Mouse (Mus musculus) kidney, adult 10 weeks (tissue): ENCODE data around the gene Gm11096. TPM values are rescaled to one million over a fixed set of nuclear protein-coding genes. Genes with fewer than 3 reads are reported as not detected.

Experiments
- polyA plus RNA-seq: library from polyadenylated mRNA; stranded (reverse); fragments of 350-450 nt; fragmentation: Illumina TruSeq; extraction: RNeasy Lipid Tissue Mini Kit (QIAGEN cat#74804); gene quantifications from one replicate; pipeline ENCODE4 v1.2.3, GENCODE M21; 2014; ENCODE audit warnings: low read depth, low replicate concordance

Gm11096 gene
- not detected for polyA plus RNA-seq

DNA sequence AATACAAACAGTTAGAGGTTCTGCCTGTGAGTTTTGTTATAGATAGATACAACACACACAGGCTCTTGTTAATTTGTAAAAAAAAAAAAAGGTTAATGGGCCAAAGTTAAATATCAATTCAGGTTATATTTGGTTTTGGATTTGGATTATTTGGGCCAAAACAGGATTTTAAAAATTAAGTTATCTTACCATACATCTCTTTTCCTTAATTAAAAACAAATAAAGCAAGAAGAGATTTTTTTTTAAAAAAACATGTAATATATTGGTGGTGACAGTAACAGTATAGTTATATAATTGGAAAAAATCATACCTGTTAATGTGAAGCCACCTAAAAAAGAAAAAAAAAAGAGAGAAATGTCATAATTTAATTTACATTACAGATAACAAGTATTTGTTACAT, at the start of gene Gm11096:
Gene Gm11096, plus strand, starts transcription at position 301 of the 400 bp plus-strand sequence.

